Mouse (Mus musculus) olfactory bulb, adult 2 months (tissue): ENCODE data around the gene Car10.

Source experiments
- CTCF ChIP-seq: fragments of 200-500 bp; IDR thresholded peaks from 2 replicates; pipeline ENCODE4 v1.5.1; 2012; ENCODE audit warnings: low read depth, mild to moderate bottlenecking, low read length, moderate library complexity; ENCODE audit not compliant: insufficient read depth
- POLR2A ChIP-seq: fragments of 200-500 bp; IDR thresholded peaks from 2 replicates; pipeline ENCODE4 v1.6.1; 2012; ENCODE audit warnings: mild to moderate bottlenecking, low read depth, low read length, moderate library complexity; ENCODE audit not compliant: insufficient read depth

- TF ChIP-seq POLR2A (no peak), CTCF (no peak)
Measured at GRCm38 (mm10) chr11:93272016-93272415, 174.2 kb downstream of the Car10 start.
